Comparison of ENCODE assay signal across 14 mouse cellular contexts in the genomic region with DNA sequence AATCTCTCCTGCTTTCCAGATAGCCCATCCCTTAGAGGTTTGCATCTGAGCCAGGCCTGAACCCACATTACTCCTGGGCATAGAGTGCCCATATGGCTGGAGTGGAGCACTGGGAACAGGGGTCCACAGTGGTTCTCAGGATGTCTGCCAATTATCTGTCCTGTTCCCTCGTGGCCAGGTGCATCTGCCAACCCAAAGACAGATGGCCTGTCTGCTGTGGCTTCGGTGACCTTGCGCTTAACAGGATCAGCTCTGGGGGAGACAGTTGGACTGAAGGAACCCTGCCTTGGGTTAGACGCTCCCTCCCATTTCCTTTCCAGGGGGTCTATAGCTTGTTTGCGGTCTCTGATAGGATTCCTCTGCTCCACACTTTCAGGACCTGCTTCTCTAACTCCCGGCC. TPM values are rescaled to one million over a fixed set of nuclear protein-coding genes. Genes with fewer than 3 reads are reported as not detected.
DNase-seq lines count a peak whose midpoint lies in the region.
"Had no signal": no experiment of that assay in that cellular context is flagged by ENCODE, and none has a peak within 500 bp of the region (broad histone marks: within the 10 kb centered on the region; RNA-seq: fewer than 3 reads in every experiment).

No protein-coding gene starts in this region.

- peak; percentile 73 for DNase-seq in left cerebral cortex, postnatal 4 days
- no peak for DNase-seq in left cerebral cortex, postnatal 14 days (ENCODE audit: low spot score in 2 of 2)
- DNase-seq in brain, adult 2 months (ENCODE audit: low read depth, low spot score), result peak; percentile 84
- DNase-seq in cerebellum, adult 11 months, result peak; percentile 49
- DNase-seq in cerebellum, postnatal 10 days, result peak; percentile 77 to 82
- no peak for DNase-seq in B cell, adult 2 months
- DNase-seq in gastrocnemius, postnatal 25 days, result no peak
- DNase-seq: heart, postnatal 14 days; kidney, adult 9 months; kidney, postnatal 36 days; layer of hippocampus, adult 9-11 months; lung, adult 2 months; lung, postnatal 36 days; thymus, postnatal 14 days had no signal

- intact Hi-C loops in left cerebral cortex, postnatal 4 days (cut with DNase I), result no loop called here
- intact Hi-C loops in left cerebral cortex, postnatal 14 days (cut with DNase I), result no loop called here

RNA-seq across cellular contexts. Expression of gene Cspg5, which starts 15.1 kb away (rescaled TPM):
- total RNA-seq in left cerebral cortex, postnatal 4 days (2021), result 100 to 1,000 TPM; 420 to 463 TPM
- total RNA-seq in left cerebral cortex, postnatal 14 days (2021), result 100 to 1,000 TPM; 423 to 475 TPM
- under 1 TPM; 0.19 to 0.31 TPM for total RNA-seq in gastrocnemius, postnatal 25 days (2021)

RNA-seq across cellular contexts. Expression of gene Elp6, which starts 46.3 kb away (rescaled TPM):
- total RNA-seq in left cerebral cortex, postnatal 4 days (2021), result 10 to 100 TPM; 12.5 to 19.3 TPM
- total RNA-seq in left cerebral cortex, postnatal 14 days (2021), result 10 to 100 TPM; 12.1 to 14.3 TPM
- total RNA-seq in gastrocnemius, postnatal 25 days (2021), result 1 to 10 TPM; 2.4 to 2.6 TPM

Comparison
In these comparisons a context has a peak if more than half of its experiments do, and no peak if none do; other contexts are left out.
1. DNase-seq: peak in left cerebral cortex, postnatal 4 days (single experiment), brain, adult 2 months (single experiment), cerebellum, adult 11 months (single experiment) and cerebellum, postnatal 10 days (2 of 2); none in left cerebral cortex, postnatal 14 days (0 of 2), B cell, adult 2 months (0 of 2) and gastrocnemius, postnatal 25 days (single experiment).
2. RNA of gene Cspg5, which starts 15.1 kb away (total RNA-seq): 423 to 475 TPM in left cerebral cortex, postnatal 14 days and 420 to 463 TPM in left cerebral cortex, postnatal 4 days; 0.19 to 0.31 TPM in gastrocnemius, postnatal 25 days; every median in the first group is over 100 times any median in the second.